30 mouse cellular contexts compared by ENCODE assay signal in genomic region chr13:63350076-63350475, GRCm38 (mm10).
"Had no signal": no experiment of that assay in that cellular context is flagged by ENCODE, and none has a peak within 500 bp of the region (broad histone marks: within the 10 kb centered on the region; RNA-seq: fewer than 3 reads in every experiment).

No protein-coding gene starts in this region.

- ATAC-seq: liver, embryonic 12.5 days; liver, postnatal 0 days; lung, postnatal 0 days; midbrain, embryonic 13.5 days; midbrain, embryonic 15.5 days; midbrain, embryonic 16.5 days had no signal

- H3K4me1 ChIP-seq: liver, embryonic 12.5 days; liver, embryonic 13.5 days; lung, embryonic 15.5 days; midbrain, embryonic 12.5 days; midbrain, embryonic 13.5 days; midbrain, embryonic 15.5 days; neural tube, embryonic 12.5 days; neural tube, embryonic 13.5 days had no signal

- H3K9me3 ChIP-seq: limb, embryonic 12.5 days; limb, embryonic 15.5 days; liver, embryonic 12.5 days; liver, embryonic 13.5 days; liver, embryonic 15.5 days; lung, embryonic 15.5 days; megakaryocyte, embryonic 14.5 days; midbrain, embryonic 12.5 days; midbrain, embryonic 13.5 days; midbrain, embryonic 15.5 days; neural tube, embryonic 12.5 days; neural tube, embryonic 13.5 days had no signal

- H3K36me3 ChIP-seq: limb, embryonic 12.5 days; limb, embryonic 15.5 days; liver, embryonic 12.5 days; liver, embryonic 13.5 days; liver, embryonic 15.5 days; lung, embryonic 15.5 days; midbrain, embryonic 12.5 days; midbrain, embryonic 13.5 days; midbrain, embryonic 15.5 days; neural tube, embryonic 12.5 days; neural tube, embryonic 13.5 days had no signal

- H3K27me3 ChIP-seq: limb, embryonic 12.5 days; limb, embryonic 15.5 days; liver, embryonic 12.5 days; liver, embryonic 13.5 days; liver, embryonic 15.5 days; lung, embryonic 15.5 days; midbrain, embryonic 12.5 days; midbrain, embryonic 13.5 days; midbrain, embryonic 15.5 days; neural tube, embryonic 12.5 days; neural tube, embryonic 13.5 days had no signal

- H3K27ac ChIP-seq: left cerebral cortex, adult 2 months; limb, embryonic 15.5 days; liver, embryonic 12.5 days; liver, embryonic 13.5 days; liver, embryonic 14.5 days; liver, embryonic 15.5 days; lung, embryonic 15.5 days; macrophage; midbrain, embryonic 12.5 days; midbrain, embryonic 13.5 days; midbrain, embryonic 15.5 days; neural tube, embryonic 12.5 days; neural tube, embryonic 13.5 days had no signal

- H3K4me2 ChIP-seq: limb, embryonic 12.5 days; limb, embryonic 15.5 days; liver, embryonic 11.5 days; liver, embryonic 12.5 days; liver, embryonic 13.5 days; liver, embryonic 15.5 days; lung, embryonic 14.5 days; lung, embryonic 15.5 days; midbrain, embryonic 12.5 days; midbrain, embryonic 13.5 days; midbrain, embryonic 15.5 days; neural tube, embryonic 12.5 days; neural tube, embryonic 13.5 days had no signal

- DNase-seq: left cerebral cortex, postnatal 4 days; liver; liver, embryonic 13.5 days; liver, postnatal 0 days; lung, adult 18-20 months; lung, adult 2 months; lung, embryonic 14.5 days; lung, postnatal 10 days; lung, postnatal 14 days; lung, postnatal 36 days; lung, postnatal 4 days; midbrain, embryonic 14.5 days had no signal

- H3K4me3 ChIP-seq: left cerebral cortex, adult 2 months; limb, embryonic 12.5 days; limb, embryonic 15.5 days; liver, embryonic 12.5 days; liver, embryonic 13.5 days; liver, embryonic 15.5 days; lung, embryonic 15.5 days; megakaryocyte, embryonic 14.5 days; midbrain, embryonic 12.5 days; midbrain, embryonic 13.5 days; midbrain, embryonic 15.5 days; myocyte; neural tube, embryonic 12.5 days; neural tube, embryonic 13.5 days had no signal

- H3K9ac ChIP-seq: limb, embryonic 12.5 days; limb, embryonic 15.5 days; liver, embryonic 12.5 days; liver, embryonic 13.5 days; liver, embryonic 14.5 days; liver, embryonic 15.5 days; liver, postnatal 0 days; lung, embryonic 14.5 days; lung, embryonic 15.5 days; midbrain, embryonic 12.5 days; midbrain, embryonic 13.5 days; midbrain, embryonic 15.5 days; neural tube, embryonic 12.5 days; neural tube, embryonic 13.5 days had no signal
